Mouse (Mus musculus) liver, postnatal 0 days (tissue): ENCODE measurements around the gene Scaf1.

Experiments
- CTCF ChIP-seq: sonication (generic); IDR thresholded peaks from 2 replicates; pipeline ENCODE4 v1.5.1; 2016; ENCODE audit warnings: antibody characterized with exemption, low read depth
- EP300 ChIP-seq: IDR thresholded peaks from 2 replicates; pipeline ENCODE4 v1.6.1; 2016; ENCODE audit warnings: antibody characterized with exemption, low read depth, mild to moderate bottlenecking

- TF ChIP-seq CTCF (no peak), EP300 (no peak)
These were observed 20.5 kb upstream of the Scaf1 start for GRCm38 (mm10) chr7:45036702-45037101.
